Mouse (Mus musculus) lung, embryonic 15.5 days (tissue): ENCODE results near the gene S1pr1. TPM values are rescaled to one million over a fixed set of nuclear protein-coding genes. Genes with fewer than 3 reads are reported as not detected.

Experiments
- ATAC-seq: fragments of 200-750 bp; cut with Nextera tagmentation; 2 replicates; pipeline ENCODE4 v1.8.0; 2017; ENCODE audit warnings: moderate number of reproducible peaks, borderline replicate concordance; ENCODE audit not compliant: low FRiP score, low TSS enrichment; ENCODE audit errors: extremely low read depth
- H3K27ac ChIP-seq: fragments of 300-500 bp; sonication (generic); 2 replicates; pipeline ENCODE4 v1.5.1; 2015; ENCODE audit warnings: moderate library complexity, mild to moderate bottlenecking, inconsistent platforms
- H3K27me3 ChIP-seq: fragments of 300-500 bp; sonication (generic); 2 replicates; pipeline ENCODE4 v1.6.1; 2015; ENCODE audit warnings: inconsistent platforms
- H3K36me3 ChIP-seq: fragments of 300-500 bp; sonication (generic); 2 replicates; pipeline ENCODE4 v1.6.1; 2015; ENCODE audit warnings: inconsistent platforms
- H3K4me1 ChIP-seq: fragments of 300-500 bp; sonication (generic); 2 replicates; pipeline ENCODE4 v1.6.1; 2015; ENCODE audit warnings: inconsistent platforms
- H3K4me2 ChIP-seq: fragments of 300-500 bp; sonication (generic); 2 replicates; pipeline ENCODE4 v1.6.1; 2015; ENCODE audit warnings: inconsistent platforms, mild to moderate bottlenecking, moderate library complexity
- H3K4me3 ChIP-seq: fragments of 300-500 bp; sonication (generic); 2 replicates; pipeline ENCODE4 v1.5.1; 2015; ENCODE audit warnings: mild to moderate bottlenecking, inconsistent platforms
- H3K9ac ChIP-seq: fragments of 300-500 bp; sonication (generic); 2 replicates; pipeline ENCODE4 v1.6.1; 2015; ENCODE audit warnings: inconsistent platforms
- H3K9me3 ChIP-seq: fragments of 300-500 bp; sonication (generic); 2 replicates; pipeline ENCODE4 v1.6.1; 2016; ENCODE audit warnings: inconsistent platforms
- WGBS: fragments of 180-500 bp; shearing (Covaris S2); methylation state at CpG from one replicate; pipeline ENCODE4 v1.1.7; 2015; 5-methylcytosine and 5-hydroxymethylcytosine counted together
- polyA plus RNA-seq: library from polyadenylated mRNA; unstranded; fragments of >200 nt; fragmentation: Nextera tagmentation; extraction: Ambion mirVana; gene quantifications from 2 replicates; pipeline ENCODE4 v1.2.1, GENCODE M21; 2015

Gene S1pr1
- polyA plus RNA-seq, 1 experiment from 2014 or later, result 34.2 TPM

- Histone ChIP-seq H3K9ac (no peak overlapping the region), H3K4me1 (no peaks in the 10 kb centered on the region), H3K27ac (peak overlapping the region; percentile 69; the same call in 1 of the 2 replicates), H3K4me3 (no peak overlapping the region), H3K27me3 (no peaks in the 10 kb centered on the region), H3K4me2 (no peak overlapping the region), H3K36me3 (no peaks in the 10 kb centered on the region), H3K9me3 (no peaks in the 10 kb centered on the region)
- ATAC-seq, result no peak
- WGBS, result 45% methylated on average over 4 of the region's 4 CpGs
Observed at GRCm38 (mm10) chr3:115692857-115693256, 22.0 kb downstream of the S1pr1 start.

GRCm38 (mm10) chr3:115692384-115692783, 22.5 kb downstream of the S1pr1 start:
- ATAC-seq, result no peak
- H3K4me2 ChIP-seq, result no peak overlapping the region
- WGBS, result 64% methylated on average over 5 of the region's 5 CpGs
- no peak overlapping the region for H3K9ac ChIP-seq
- H3K27ac ChIP-seq, result peak overlapping the region; percentile 27; the same call in 1 of the 2 replicates
- no peaks in the 10 kb centered on the region for H3K36me3 ChIP-seq
- no peak overlapping the region for H3K4me3 ChIP-seq
- H3K4me1 ChIP-seq, result no peaks in the 10 kb centered on the region
- H3K9me3 ChIP-seq, result no peaks in the 10 kb centered on the region
- H3K27me3 ChIP-seq, result no peaks in the 10 kb centered on the region

GRCm38 (mm10) chr3:115689920-115690319, 25.0 kb downstream of the S1pr1 start:
- 74% methylated on average over 1 of the region's 1 CpGs for WGBS
- no peaks in the 10 kb centered on the region for H3K36me3 ChIP-seq
- no peak overlapping the region for H3K4me2 ChIP-seq
- H3K4me1 ChIP-seq, result no peaks in the 10 kb centered on the region
- H3K9me3 ChIP-seq, result no peaks in the 10 kb centered on the region
- H3K27me3 ChIP-seq, result no peaks in the 10 kb centered on the region
- ATAC-seq, result no peak
- no peak overlapping the region for H3K9ac ChIP-seq
- H3K4me3 ChIP-seq, result no peak overlapping the region
- H3K27ac ChIP-seq, result 0 out of 2 replicates have a peak overlapping the region, but pooled peaks have one; percentile 10

GRCm38 (mm10) chr3:115689352-115689751, 25.5 kb downstream of the S1pr1 start:
- 0 out of 2 replicates have a peak overlapping the region, but pooled peaks have one; percentile 10 for H3K27ac ChIP-seq
- no peak overlapping the region for H3K4me3 ChIP-seq
- no peaks in the 10 kb centered on the region for H3K9me3 ChIP-seq
- H3K36me3 ChIP-seq, result no peaks in the 10 kb centered on the region
- no peaks in the 10 kb centered on the region for H3K4me1 ChIP-seq
- H3K27me3 ChIP-seq, result no peaks in the 10 kb centered on the region
- no peak overlapping the region for H3K4me2 ChIP-seq
- no peak for ATAC-seq
- WGBS, result 36% methylated on average over 8 of the region's 8 CpGs
- H3K9ac ChIP-seq, result no peak overlapping the region

- Histone ChIP-seq H3K4me2 (no peak overlapping the region), H3K36me3 (no peaks in the 10 kb centered on the region), H3K9ac (no peak overlapping the region), H3K27ac (no peak overlapping the region), H3K4me1 (no peaks in the 10 kb centered on the region), H3K4me3 (no peak overlapping the region), H3K9me3 (no peaks in the 10 kb centered on the region), H3K27me3 (no peaks in the 10 kb centered on the region)
- WGBS, result 90% methylated on average over 2 of the region's 2 CpGs
- ATAC-seq, result no peak
Observed at GRCm38 (mm10) chr3:115687821-115688220, 27.1 kb downstream of the S1pr1 start.

GRCm38 (mm10) chr3:115682328-115683088, 32.4 kb downstream of the S1pr1 start:
- peak; percentile 57; the same call in 1 of the 2 replicates for ATAC-seq
- Histone ChIP-seq H3K4me2 (no peak overlapping the region), H3K36me3 (no peaks in the 10 kb centered on the region), H3K4me1 (no peaks in the 10 kb centered on the region), H3K9ac (no peak overlapping the region), H3K27me3 (no peaks in the 10 kb centered on the region), H3K27ac (peak overlapping the region; percentile 41; the same call in 1 of the 2 replicates), H3K4me3 (no peak overlapping the region), H3K9me3 (no peaks in the 10 kb centered on the region)
- WGBS, result 51% methylated on average over 14 of the region's 14 CpGs

GRCm38 (mm10) chr3:115681184-115681583, 33.7 kb downstream of the S1pr1 start:
- Histone ChIP-seq H3K4me1 (no peaks in the 10 kb centered on the region), H3K27me3 (no peaks in the 10 kb centered on the region), H3K9ac (no peak overlapping the region), H3K9me3 (no peaks in the 10 kb centered on the region), H3K4me3 (no peak overlapping the region), H3K4me2 (no peak overlapping the region), H3K36me3 (no peaks in the 10 kb centered on the region), H3K27ac (no peak overlapping the region)
- 76% methylated on average over 1 of the region's 1 CpGs for WGBS
- no peak for ATAC-seq

- 68% methylated on average over 7 of the region's 7 CpGs for WGBS
- no peak for ATAC-seq
- H3K27ac ChIP-seq, result no peak overlapping the region
Observed at GRCm38 (mm10) chr3:115679022-115679421, 35.9 kb downstream of the S1pr1 start.

GRCm38 (mm10) chr3:115675546-115676535, 39.0 kb downstream of the S1pr1 start:
- WGBS, result 85% methylated on average over 6 of the region's 6 CpGs
- H3K27ac ChIP-seq, result no peak overlapping the region
- no peak overlapping the region for H3K4me3 ChIP-seq
- no peak for ATAC-seq
- no peaks in the 10 kb centered on the region for H3K36me3 ChIP-seq
- no peaks in the 10 kb centered on the region for H3K9me3 ChIP-seq
- H3K27me3 ChIP-seq, result no peaks in the 10 kb centered on the region
- no peaks in the 10 kb centered on the region for H3K4me1 ChIP-seq
- H3K4me2 ChIP-seq, result no peak overlapping the region
- H3K9ac ChIP-seq, result no peak overlapping the region

More at GRCm38 (mm10) chr3:115679022-115679421, 35.9 kb downstream of the S1pr1 start:
- Histone ChIP-seq H3K4me2 (no peak overlapping the region), H3K4me3 (no peak overlapping the region), H3K9ac (no peak overlapping the region), H3K36me3 (no peaks in the 10 kb centered on the region), H3K4me1 (no peaks in the 10 kb centered on the region), H3K9me3 (no peaks in the 10 kb centered on the region), H3K27me3 (no peaks in the 10 kb centered on the region)

- H3K4me1 ChIP-seq, result no peaks in the 10 kb centered on the region
- H3K9me3 ChIP-seq, result no peaks in the 10 kb centered on the region
- H3K36me3 ChIP-seq, result no peaks in the 10 kb centered on the region
- H3K27me3 ChIP-seq, result no peaks in the 10 kb centered on the region
- no peak for ATAC-seq
- H3K4me2 ChIP-seq, result no peak overlapping the region
- H3K4me3 ChIP-seq, result no peak overlapping the region
- no peak overlapping the region for H3K9ac ChIP-seq
- WGBS, result 67% methylated on average over 5 of the region's 5 CpGs
- no peak overlapping the region for H3K27ac ChIP-seq
Observed at GRCm38 (mm10) chr3:115674665-115675064, 40.2 kb downstream of the S1pr1 start.

- Histone ChIP-seq H3K4me2 (peak overlapping the region; percentile 21; the same call in 1 of the 2 replicates), H3K36me3 (no peaks in the 10 kb centered on the region), H3K9ac (no peak overlapping the region), H3K27ac (no peak overlapping the region), H3K9me3 (no peaks in the 10 kb centered on the region), H3K27me3 (no peaks in the 10 kb centered on the region), H3K4me3 (no peak overlapping the region), H3K4me1 (no peaks in the 10 kb centered on the region)
- 25% methylated on average over 13 of the region's 13 CpGs for WGBS
- ATAC-seq, result no peak
Observed at GRCm38 (mm10) chr3:115673663-115674157, 41.2 kb downstream of the S1pr1 start.
